Mouse (Mus musculus) embryonic facial prominence, embryonic 12.5 days (tissue): ENCODE data around the gene Cdh15. TPM values are rescaled to one million over a fixed set of nuclear protein-coding genes. Genes with fewer than 3 reads are reported as not detected.

Experiments used
- ATAC-seq: fragments of 200-750 bp; cut with Nextera tagmentation; 2 replicates; pipeline ENCODE4 v1.8.0; 2017; ENCODE audit not compliant: insufficient number of reproducible peaks, insufficient read depth, low FRiP score, low TSS enrichment
- H3K27ac ChIP-seq: fragments of 300-500 bp; sonication (generic); 2 replicates; pipeline ENCODE4 v1.5.1; 2016; ENCODE audit warnings: mild to moderate bottlenecking
- H3K27me3 ChIP-seq: fragments of 300-500 bp; sonication (generic); 2 replicates; pipeline ENCODE4 v1.6.1; 2016; ENCODE audit warnings: mild to moderate bottlenecking, moderate library complexity
- H3K36me3 ChIP-seq: fragments of 300-500 bp; sonication (generic); 2 replicates; pipeline ENCODE4 v1.6.1; 2016; ENCODE audit warnings: mild to moderate bottlenecking
- H3K4me1 ChIP-seq: fragments of 300-500 bp; sonication (generic); 2 replicates; pipeline ENCODE4 v1.6.1; 2016
- H3K4me2 ChIP-seq: fragments of 300-500 bp; sonication (generic); replicated peaks from 2 replicates; pipeline ENCODE4 v1.6.1; 2016; ENCODE audit warnings: mild to moderate bottlenecking, moderate library complexity
- H3K4me3 ChIP-seq: fragments of 300-500 bp; sonication (generic); 2 replicates; pipeline ENCODE4 v1.5.1; 2016; ENCODE audit warnings: mild to moderate bottlenecking
- H3K9ac ChIP-seq: fragments of 300-500 bp; sonication (generic); 2 replicates; pipeline ENCODE4 v1.6.1; 2016; ENCODE audit warnings: mild to moderate bottlenecking, moderate library complexity
- H3K9me3 ChIP-seq: fragments of 300-500 bp; sonication (generic); 2 replicates; pipeline ENCODE4 v1.6.1; 2016; ENCODE audit warnings: mild to moderate bottlenecking, moderate library complexity
- WGBS: fragments of 180-500 bp; shearing (Covaris S2); methylation state at CpG from one replicate; pipeline ENCODE4 v1.1.7; 2016; 5-methylcytosine and 5-hydroxymethylcytosine counted together
- polyA plus RNA-seq: library from polyadenylated mRNA; unstranded; fragments of >200 nt; fragmentation: Nextera tagmentation; extraction: Ambion mirVana; gene quantifications from 2 replicates; pipeline ENCODE4 v1.2.1, GENCODE M21; 2016

Cdh15 gene
- polyA plus RNA-seq, 1 experiment from 2014 or later: 11.7 TPM

DNA sequence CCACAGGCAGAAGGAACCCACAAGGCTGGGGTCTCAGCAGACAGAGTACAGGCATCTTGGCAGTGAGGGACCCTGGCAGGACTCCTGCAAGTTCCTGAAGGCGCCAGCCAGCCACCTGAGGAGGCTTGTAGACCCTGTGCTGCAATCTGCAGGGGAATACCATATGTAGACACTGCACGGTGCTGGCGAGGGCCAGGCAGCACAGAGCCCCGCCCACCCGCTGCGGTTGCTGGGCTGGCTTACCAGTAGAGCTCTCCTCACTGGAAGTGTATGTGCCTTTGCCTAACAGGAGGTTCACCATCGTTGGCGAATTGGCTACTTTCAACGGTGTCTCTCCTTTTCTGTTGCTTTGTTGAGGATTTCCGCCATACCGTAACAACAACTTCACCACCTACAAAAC, 48.6 kb downstream of the Cdh15 start:
- ATAC-seq: no peak
- Histone ChIP-seq H3K36me3 (peaks cover 88% of the 10 kb centered on the region), H3K4me1 (no peaks in the 10 kb centered on the region), H3K9ac (no peak overlapping the region), H3K4me3 (no peak overlapping the region), H3K9me3 (no peaks in the 10 kb centered on the region), H3K4me2 (no peak overlapping the region), H3K27me3 (no peaks in the 10 kb centered on the region), H3K27ac (no peak overlapping the region)
- 93% methylated on average over 11 of the region's 11 CpGs for WGBS

DNA sequence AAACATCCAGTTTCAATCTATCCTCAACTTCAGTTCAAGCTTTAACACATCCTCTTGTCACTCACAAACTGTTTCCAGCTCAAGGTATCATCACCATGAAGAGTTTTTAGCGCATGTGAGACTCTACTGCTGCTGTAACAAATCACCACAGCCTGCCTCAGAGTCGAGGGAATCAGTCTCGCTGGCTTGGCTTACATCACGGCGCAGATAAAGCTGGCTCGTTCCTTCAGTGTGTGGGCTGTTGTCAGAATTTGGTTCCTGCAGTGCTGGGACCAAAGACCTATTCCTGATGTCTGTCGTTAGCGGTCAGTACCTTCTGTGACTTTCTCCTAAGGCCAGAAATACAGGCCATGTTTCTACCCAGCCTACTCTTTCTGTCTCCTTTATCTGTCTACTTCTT, 49.4 kb downstream of the Cdh15 start:
- no peaks in the 10 kb centered on the region for H3K4me1 ChIP-seq
- WGBS: 96% methylated on average over 8 of the region's 8 CpGs
- no peak overlapping the region; the same call in 1 of the 2 replicates for H3K9ac ChIP-seq
- no peak for ATAC-seq
- no peaks in the 10 kb centered on the region for H3K27me3 ChIP-seq
- no peaks in the 10 kb centered on the region for H3K9me3 ChIP-seq
- no peak overlapping the region for H3K27ac ChIP-seq
- no peak overlapping the region for H3K4me2 ChIP-seq
- H3K36me3 ChIP-seq: peaks cover 79% of the 10 kb centered on the region
- no peak overlapping the region for H3K4me3 ChIP-seq

DNA sequence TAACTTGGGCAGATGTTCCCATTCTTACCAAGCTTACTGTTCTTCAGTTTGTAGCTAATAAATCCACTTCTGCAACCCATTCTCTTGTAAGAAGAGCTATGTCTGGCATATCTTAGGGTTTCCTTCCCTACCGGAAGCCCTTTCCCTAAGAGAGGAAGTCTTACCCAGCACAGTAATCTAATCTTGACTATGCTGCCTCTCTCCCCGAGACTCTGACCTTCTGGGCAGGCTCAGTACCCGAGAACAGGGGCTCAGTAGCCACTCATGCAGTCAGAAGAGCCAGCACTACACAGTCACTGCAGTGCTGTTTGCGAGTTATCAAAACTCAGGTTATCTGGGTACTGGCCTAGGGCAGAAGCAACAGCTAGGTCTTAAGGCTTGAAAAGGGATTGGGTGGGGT, 50.3 kb downstream of the Cdh15 start:
- H3K36me3 ChIP-seq: peaks cover 71% of the 10 kb centered on the region
- H3K4me2 ChIP-seq: no peak overlapping the region
- H3K4me1 ChIP-seq: no peaks in the 10 kb centered on the region
- no peak overlapping the region for H3K9ac ChIP-seq
- no peak overlapping the region for H3K27ac ChIP-seq
- H3K4me3 ChIP-seq: no peak overlapping the region
- no peaks in the 10 kb centered on the region for H3K27me3 ChIP-seq
- ATAC-seq: no peak
- no peaks in the 10 kb centered on the region for H3K9me3 ChIP-seq
- 83% methylated on average over 4 of the region's 4 CpGs for WGBS

DNA sequence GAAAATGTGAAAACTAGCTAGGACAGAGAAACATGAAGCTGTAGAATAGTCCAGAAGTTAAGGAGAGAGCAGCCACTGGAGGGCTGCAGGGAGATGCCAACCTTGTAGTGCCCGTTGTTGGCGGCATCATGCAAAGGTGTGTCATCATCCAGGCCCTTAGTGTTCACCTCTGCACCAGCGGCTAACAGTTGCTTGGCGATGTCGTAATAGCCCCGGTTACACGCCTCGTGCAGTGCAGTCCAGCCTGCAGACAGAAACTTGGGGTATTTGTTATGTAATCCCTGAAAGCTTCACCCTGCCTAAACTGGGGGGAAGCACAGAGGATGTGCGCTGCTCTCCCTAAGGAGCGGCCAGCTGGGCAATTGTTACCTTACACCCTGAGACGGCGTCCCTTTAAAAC, 50.7 kb downstream of the Cdh15 start:
- no peaks in the 10 kb centered on the region for H3K4me1 ChIP-seq
- no peak for ATAC-seq
- H3K9ac ChIP-seq: no peak overlapping the region
- H3K36me3 ChIP-seq: peaks cover 66% of the 10 kb centered on the region
- no peaks in the 10 kb centered on the region for H3K9me3 ChIP-seq
- 95% methylated on average over 12 of the region's 12 CpGs for WGBS
- H3K27me3 ChIP-seq: no peaks in the 10 kb centered on the region
- no peak overlapping the region for H3K4me2 ChIP-seq
- H3K27ac ChIP-seq: no peak overlapping the region
- no peak overlapping the region for H3K4me3 ChIP-seq

DNA sequence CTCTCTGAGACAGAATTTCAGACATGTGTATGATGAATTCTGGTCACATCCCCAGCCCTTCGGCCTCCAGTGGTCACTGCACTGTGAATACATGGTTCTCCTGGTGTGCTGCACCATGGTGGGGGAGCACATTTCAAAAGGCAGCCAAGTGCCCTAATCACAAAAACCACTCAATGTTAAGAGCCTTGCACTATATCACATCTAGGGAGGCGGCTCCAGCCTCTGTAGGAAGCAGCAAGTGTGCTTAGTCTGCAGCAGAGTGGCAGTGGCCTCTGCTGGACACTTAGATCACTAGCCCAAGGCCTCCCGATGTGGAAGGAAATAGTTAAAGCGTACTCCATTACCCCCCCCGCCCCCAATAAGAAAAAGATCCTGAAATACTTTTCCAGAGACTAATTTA, 51.3 kb downstream of the Cdh15 start:
- Histone ChIP-seq H3K27ac (no peak overlapping the region), H3K27me3 (no peaks in the 10 kb centered on the region), H3K4me2 (no peak overlapping the region), H3K9me3 (no peaks in the 10 kb centered on the region), H3K9ac (no peak overlapping the region), H3K36me3 (peaks cover 60% of the 10 kb centered on the region), H3K4me1 (no peaks in the 10 kb centered on the region), H3K4me3 (no peak overlapping the region)
- no peak for ATAC-seq
- 77% methylated on average over 5 of the region's 5 CpGs for WGBS

DNA sequence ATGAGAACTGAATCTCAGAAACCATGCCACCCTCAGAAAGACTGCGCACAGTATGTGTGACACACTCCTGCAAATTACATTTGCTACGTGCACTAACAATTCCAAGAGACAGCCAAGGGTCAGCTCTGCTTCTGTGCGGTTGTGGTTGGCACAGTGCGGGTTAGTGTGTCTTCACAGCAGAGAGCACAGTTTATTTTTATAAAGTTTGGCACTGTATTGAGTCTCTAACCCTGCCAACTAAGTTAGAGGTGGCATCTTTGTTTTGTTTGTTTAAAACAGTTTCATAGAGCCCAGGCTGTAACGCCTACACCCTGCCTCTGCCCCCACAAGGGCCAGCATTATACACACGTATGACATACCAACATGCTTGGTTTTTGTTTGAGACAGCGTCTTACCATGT, 53.7 kb downstream of the Cdh15 start:
- no peak for ATAC-seq
- Histone ChIP-seq H3K27ac (no peak overlapping the region), H3K4me3 (no peak overlapping the region), H3K36me3 (peaks cover 40% of the 10 kb centered on the region), H3K4me2 (no peak overlapping the region), H3K27me3 (no peaks in the 10 kb centered on the region), H3K9me3 (no peaks in the 10 kb centered on the region), H3K4me1 (no peaks in the 10 kb centered on the region), H3K9ac (no peak overlapping the region)
- WGBS: 95% methylated on average over 7 of the region's 7 CpGs

DNA sequence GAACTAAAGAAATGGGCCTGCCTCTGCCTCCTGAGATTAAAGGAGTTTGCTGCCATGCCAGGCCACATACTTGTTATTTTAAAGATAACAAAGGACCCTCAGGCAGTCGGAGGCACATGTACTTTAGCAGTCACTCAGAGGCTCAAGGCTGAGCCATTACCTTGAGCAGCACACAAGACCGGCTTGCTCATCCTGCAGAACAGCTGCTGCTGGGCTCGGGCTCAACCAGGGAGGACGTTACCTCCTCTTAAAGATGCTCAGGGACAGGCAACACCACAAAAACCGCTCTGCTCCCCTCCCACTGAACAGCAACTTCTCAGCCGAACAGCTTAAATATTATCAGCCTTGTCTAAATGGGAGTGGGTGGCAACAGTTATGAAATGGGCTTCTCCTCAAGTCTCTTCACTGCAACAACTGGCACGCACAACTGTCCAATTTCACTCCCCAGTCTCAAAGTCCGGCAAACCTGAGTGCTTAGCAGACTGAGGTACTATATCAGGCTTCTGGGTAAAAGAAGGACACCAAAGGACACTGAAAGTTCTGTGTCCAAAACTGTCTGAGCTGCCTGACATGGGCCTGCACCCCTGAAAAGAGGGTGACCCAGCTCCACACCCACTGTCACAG, 54.2 kb downstream of the Cdh15 start:
- Histone ChIP-seq H3K36me3 (peaks cover 36% of the 10 kb centered on the region), H3K27ac (no peak overlapping the region), H3K27me3 (no peaks in the 10 kb centered on the region), H3K9ac (no peak overlapping the region), H3K9me3 (no peaks in the 10 kb centered on the region), H3K4me2 (no peak overlapping the region), H3K4me3 (no peak overlapping the region), H3K4me1 (no peaks in the 10 kb centered on the region)
- 84% methylated on average over 8 of the region's 8 CpGs for WGBS
- no peak for ATAC-seq

DNA sequence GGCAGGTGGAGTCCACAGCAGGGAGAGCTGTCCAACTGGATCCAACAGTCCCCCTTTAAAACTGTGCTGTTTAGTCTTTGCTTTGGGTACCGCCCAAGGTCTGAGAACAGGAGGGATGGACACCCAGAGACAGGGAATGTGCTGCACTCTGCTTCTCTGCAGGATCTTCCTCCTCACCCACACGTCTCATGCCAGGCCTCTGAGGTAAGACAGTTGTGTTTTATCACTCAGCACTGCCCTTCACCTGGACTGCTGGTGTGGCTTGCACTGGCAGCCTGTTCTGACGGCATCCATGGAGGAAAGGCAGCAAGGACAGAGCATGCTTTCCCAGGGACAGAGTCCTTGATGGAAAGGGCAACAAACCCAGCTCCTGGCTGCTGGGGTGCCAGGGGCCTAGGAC, 54.8 kb downstream of the Cdh15 start:
- no peak overlapping the region for H3K4me3 ChIP-seq

DNA sequence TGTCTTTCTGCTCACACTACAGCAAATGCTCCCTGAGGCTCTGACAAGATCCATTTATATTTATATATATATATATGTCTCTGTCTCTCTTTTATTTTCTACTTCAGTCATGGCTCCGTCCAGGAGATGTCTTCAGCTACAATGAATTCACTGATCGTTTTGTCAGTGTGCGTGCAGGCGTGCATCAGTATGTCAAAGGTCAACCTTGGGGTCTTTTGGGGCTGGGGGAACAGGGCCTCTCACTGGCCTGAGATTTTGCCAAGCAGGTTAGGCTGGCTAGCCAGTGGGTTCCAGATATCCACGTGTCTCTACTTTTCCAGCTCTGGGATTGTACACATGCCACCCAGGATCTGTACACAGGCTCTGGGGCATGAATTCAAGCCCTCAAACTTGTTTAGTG, 55.2 kb downstream of the Cdh15 start:
- Histone ChIP-seq H3K27me3 (no peaks in the 10 kb centered on the region), H3K27ac (no peak overlapping the region), H3K9me3 (no peaks in the 10 kb centered on the region), H3K4me3 (no peak overlapping the region), H3K4me1 (no peaks in the 10 kb centered on the region), H3K36me3 (peaks cover 35% of the 10 kb centered on the region), H3K4me2 (no peak overlapping the region), H3K9ac (no peak overlapping the region)
- 67% methylated on average over 5 of the region's 5 CpGs for WGBS
- no peak for ATAC-seq

More for the DNA sequence above, 54.8 kb downstream of the Cdh15 start:
- H3K4me1 ChIP-seq: no peaks in the 10 kb centered on the region
- WGBS: 83% methylated on average over 3 of the region's 3 CpGs
- no peaks in the 10 kb centered on the region for H3K9me3 ChIP-seq
- peaks cover 35% of the 10 kb centered on the region for H3K36me3 ChIP-seq
- H3K27me3 ChIP-seq: no peaks in the 10 kb centered on the region
- ATAC-seq: no peak
- H3K9ac ChIP-seq: no peak overlapping the region
- no peak overlapping the region for H3K27ac ChIP-seq
- H3K4me2 ChIP-seq: no peak overlapping the region

DNA sequence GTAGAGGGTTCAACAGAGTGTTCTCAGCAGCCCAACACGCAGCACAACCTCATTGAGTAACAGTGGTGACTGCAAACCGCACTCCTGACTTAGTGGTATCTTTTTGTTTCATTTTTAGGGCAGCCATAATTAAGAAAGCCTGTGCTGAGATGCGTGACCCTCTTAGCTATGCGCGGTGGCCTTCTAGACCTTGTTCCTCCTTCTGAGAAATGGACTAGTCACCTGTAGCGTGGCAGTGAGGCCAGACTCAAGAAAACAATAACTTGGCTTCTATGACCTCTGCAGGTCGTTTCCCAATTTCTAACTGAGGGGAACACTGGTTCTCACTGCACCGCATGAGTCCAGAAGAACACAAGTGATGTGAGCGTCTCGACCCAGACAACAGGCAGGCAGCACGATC, 56.7 kb downstream of the Cdh15 start:
- Histone ChIP-seq H3K4me3 (no peak overlapping the region), H3K9me3 (no peaks in the 10 kb centered on the region), H3K4me2 (no peak overlapping the region), H3K36me3 (peaks cover 27% of the 10 kb centered on the region), H3K9ac (no peak overlapping the region), H3K27me3 (no peaks in the 10 kb centered on the region), H3K4me1 (no peaks in the 10 kb centered on the region), H3K27ac (no peak overlapping the region)
- ATAC-seq: no peak
- 91% methylated on average over 11 of the region's 11 CpGs for WGBS

DNA sequence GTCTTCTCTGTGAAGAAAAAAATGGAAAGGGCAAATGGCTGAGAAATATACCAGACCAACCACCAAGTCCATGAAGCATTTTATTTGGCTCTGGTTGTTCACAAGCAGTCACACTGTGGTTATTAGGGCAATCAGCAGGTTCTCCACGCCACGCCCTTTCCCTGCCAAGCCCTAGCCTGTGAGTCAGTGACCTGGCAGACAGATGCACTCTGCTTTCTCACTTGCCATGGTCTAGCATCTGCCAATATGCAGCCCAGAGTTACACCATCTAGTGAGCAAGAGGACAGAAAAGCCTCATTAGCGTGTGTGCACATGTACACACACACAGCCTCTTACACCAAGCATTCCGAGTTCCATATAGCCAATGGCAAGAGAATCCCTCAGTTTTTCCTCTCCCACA, 57.6 kb downstream of the Cdh15 start:
- no peaks in the 10 kb centered on the region for H3K27me3 ChIP-seq
- no peak overlapping the region for H3K4me2 ChIP-seq
- H3K4me3 ChIP-seq: no peak overlapping the region
- H3K27ac ChIP-seq: no peak overlapping the region
- H3K9ac ChIP-seq: no peak overlapping the region
- H3K36me3 ChIP-seq: peaks cover 21% of the 10 kb centered on the region
- no peaks in the 10 kb centered on the region for H3K9me3 ChIP-seq
- 89% methylated on average over 4 of the region's 4 CpGs for WGBS
- H3K4me1 ChIP-seq: no peaks in the 10 kb centered on the region
- ATAC-seq: no peak

DNA sequence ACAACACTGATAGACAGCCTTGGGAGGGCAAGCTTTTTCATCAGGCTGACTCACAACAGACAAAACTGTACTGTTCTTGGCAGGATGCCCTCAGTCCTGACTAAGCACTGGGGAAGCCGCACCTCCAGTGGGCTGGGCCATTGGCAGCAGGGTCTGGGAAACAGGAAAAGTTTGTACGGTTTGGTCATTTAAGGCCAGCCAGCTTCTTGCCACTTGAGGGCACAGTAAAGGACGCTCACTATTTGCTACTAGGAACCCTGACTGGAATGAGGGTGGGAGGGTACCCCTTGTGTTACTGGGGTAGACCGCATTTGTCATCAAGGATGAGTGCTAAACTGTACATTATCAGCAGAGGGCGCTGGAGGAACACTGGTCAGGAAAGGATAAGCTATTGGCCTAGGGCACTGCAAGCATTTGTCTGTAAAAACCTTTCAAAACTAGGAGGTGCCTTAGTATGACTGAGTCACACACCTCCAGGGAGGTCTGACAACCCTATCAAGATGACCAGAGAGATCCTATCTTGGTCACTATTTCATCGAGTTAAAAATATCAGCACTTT, 58.8 kb downstream of the Cdh15 start:
- H3K4me2 ChIP-seq: no peak overlapping the region
- no peak overlapping the region for H3K9ac ChIP-seq
- no peaks in the 10 kb centered on the region for H3K27me3 ChIP-seq
- H3K27ac ChIP-seq: no peak overlapping the region
- 52% methylated on average over 6 of the region's 6 CpGs for WGBS
- H3K4me1 ChIP-seq: no peaks in the 10 kb centered on the region
- peaks cover 21% of the 10 kb centered on the region for H3K36me3 ChIP-seq
- no peak overlapping the region for H3K4me3 ChIP-seq
- no peaks in the 10 kb centered on the region for H3K9me3 ChIP-seq
- ATAC-seq: peak; percentile 37; the same call in 1 of the 2 replicates
